Mouse (Mus musculus) ES-Bruce4 (cell line): ENCODE results near the gene Cntfr. TPM values are rescaled to one million over a fixed set of nuclear protein-coding genes. Genes with fewer than 3 reads are reported as not detected.

Source experiments
- H3K27ac ChIP-seq: 2 replicates; pipeline ENCODE4 v1.5.1; 2012; ENCODE audit warnings: low read length, inconsistent platforms; ENCODE audit not compliant: insufficient read depth
- H3K27me3 ChIP-seq: 2 replicates; pipeline ENCODE4 v1.6.1; 2012; ENCODE audit warnings: mild to moderate bottlenecking, low read length, inconsistent platforms; ENCODE audit not compliant: control insufficient read depth, poor library complexity, insufficient read depth, severe bottlenecking
- H3K36me3 ChIP-seq: 2 replicates; pipeline ENCODE4 v1.6.1; 2012; ENCODE audit warnings: inconsistent platforms, mild to moderate bottlenecking, low read length, moderate library complexity; ENCODE audit not compliant: control insufficient read depth, poor library complexity, insufficient read depth, severe bottlenecking
- H3K4me1 ChIP-seq: one replicate; pipeline ENCODE4 v1.8.1; 2011; ENCODE audit warnings: low read length; ENCODE audit not compliant: control insufficient read depth, insufficient read depth
- H3K4me3 ChIP-seq: 2 replicates; pipeline ENCODE4 v1.5.1; 2011; ENCODE audit warnings: low read depth, mild to moderate bottlenecking, low read length
- H3K9ac ChIP-seq: 2 replicates; pipeline ENCODE4 v1.6.1; 2012; ENCODE audit warnings: low read depth, mild to moderate bottlenecking, inconsistent platforms; ENCODE audit not compliant: poor library complexity, severe bottlenecking
- H3K9me3 ChIP-seq: replicated peaks from 2 replicates; pipeline ENCODE4 v1.6.1; 2012; ENCODE audit warnings: mild to moderate bottlenecking, low read length, inconsistent platforms; ENCODE audit not compliant: control insufficient read depth, poor library complexity, insufficient read depth, severe bottlenecking
- CTCF ChIP-seq: IDR thresholded peaks from one replicate; pipeline ENCODE4 v1.8.1; 2011; ENCODE audit warnings: low read depth, low read length
- EP300 ChIP-seq: IDR thresholded peaks from 2 replicates; pipeline ENCODE4 v1.6.1; 2011; ENCODE audit warnings: low read depth, low read length; ENCODE audit not compliant: insufficient read depth
- POLR2A ChIP-seq: IDR thresholded peaks from one replicate; pipeline ENCODE4 v1.8.1; 2011; ENCODE audit warnings: low read length; ENCODE audit not compliant: insufficient read depth
- polyA plus RNA-seq: library from polyadenylated mRNA; stranded (reverse); fragments of >200 nt; gene quantifications from 2 replicates; pipeline ENCODE4 v1.2.4, GENCODE M21; 2011; ENCODE audit warnings: low read depth; ENCODE audit not compliant: missing spikeins, insufficient read depth, insufficient read length

Cntfr gene
- polyA plus RNA-seq, 1 experiment, result 23.9 TPM

- no peak overlapping the region for H3K9ac ChIP-seq
- H3K27ac ChIP-seq, result no peak overlapping the region
- H3K27me3 ChIP-seq, result no peaks in the 10 kb centered on the region
- TF ChIP-seq CTCF, result no peak
- no peak for TF ChIP-seq POLR2A
- TF ChIP-seq EP300, result no peak
- H3K4me3 ChIP-seq, result no peak overlapping the region
- H3K4me1 ChIP-seq, result peaks cover 3% of the 10 kb centered on the region
- H3K36me3 ChIP-seq, result no peaks in the 10 kb centered on the region
- no peaks in the 10 kb centered on the region for H3K9me3 ChIP-seq
Observed at GRCm38 (mm10) chr4:41666646-41667045, 30.2 kb downstream of the Cntfr start.

DNA sequence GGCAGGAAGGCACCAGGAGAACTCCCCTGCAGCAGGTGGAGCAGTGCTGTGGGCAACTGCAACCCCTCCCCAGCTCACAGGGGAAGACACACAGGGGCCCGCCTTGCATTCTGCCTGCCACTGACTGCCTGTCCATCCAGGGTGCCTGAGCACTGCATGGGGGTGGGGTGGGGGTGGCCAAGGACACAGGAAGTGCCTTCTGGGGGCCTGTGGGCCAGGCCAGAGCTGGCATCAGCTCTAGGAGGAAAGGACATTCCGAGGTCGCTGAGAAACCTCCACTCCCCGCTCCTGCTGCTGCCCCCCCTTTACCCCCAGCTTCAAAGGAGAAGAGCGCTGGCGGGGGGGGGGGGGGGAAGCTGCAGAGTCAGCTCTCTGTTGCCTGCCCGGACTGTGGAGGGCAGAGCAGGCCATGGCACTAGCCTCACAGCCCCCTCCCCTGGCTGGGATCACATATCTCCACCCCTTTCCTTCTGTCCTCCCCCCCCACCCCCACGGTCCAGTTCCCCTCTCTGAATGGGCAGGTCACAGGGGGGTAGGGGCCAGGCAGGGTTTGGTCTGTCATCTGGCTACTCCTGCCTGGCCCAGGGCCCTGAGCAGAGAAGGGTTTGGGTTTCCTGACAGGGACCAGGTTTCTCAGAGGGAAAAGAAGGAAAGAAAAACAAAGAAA, 31.7 kb downstream of the Cntfr start:
- Histone ChIP-seq H3K4me1 (peaks cover 3% of the 10 kb centered on the region), H3K36me3 (no peaks in the 10 kb centered on the region), H3K27me3 (no peaks in the 10 kb centered on the region), H3K4me3 (no peak overlapping the region), H3K27ac (no peak overlapping the region), H3K9ac (no peak overlapping the region), H3K9me3 (no peaks in the 10 kb centered on the region)
- no peak for TF ChIP-seq CTCF
- no peak for TF ChIP-seq EP300

- no peaks in the 10 kb centered on the region for H3K9me3 ChIP-seq
- no peak for TF ChIP-seq CTCF
- no peak for TF ChIP-seq POLR2A
- peak; percentile 81 for TF ChIP-seq EP300
- H3K36me3 ChIP-seq, result no peaks in the 10 kb centered on the region
- peaks cover 3% of the 10 kb centered on the region for H3K4me1 ChIP-seq
- no peaks in the 10 kb centered on the region for H3K27me3 ChIP-seq
- H3K27ac ChIP-seq, result no peak overlapping the region
- H3K9ac ChIP-seq, result no peak overlapping the region
- H3K4me3 ChIP-seq, result no peak overlapping the region
Observed at GRCm38 (mm10) chr4:41664533-41664932, 32.4 kb downstream of the Cntfr start.

- H3K27me3 ChIP-seq, result no peaks in the 10 kb centered on the region
- H3K9me3 ChIP-seq, result no peaks in the 10 kb centered on the region
- no peak overlapping the region for H3K27ac ChIP-seq
- TF ChIP-seq CTCF, result no peak
- no peak for TF ChIP-seq EP300
- TF ChIP-seq POLR2A, result no peak
- H3K9ac ChIP-seq, result no peak overlapping the region
- no peaks in the 10 kb centered on the region for H3K36me3 ChIP-seq
- H3K4me3 ChIP-seq, result no peak overlapping the region
- H3K4me1 ChIP-seq, result peaks cover 5% of the 10 kb centered on the region
Observed at GRCm38 (mm10) chr4:41663614-41664013, 33.3 kb downstream of the Cntfr start.

DNA sequence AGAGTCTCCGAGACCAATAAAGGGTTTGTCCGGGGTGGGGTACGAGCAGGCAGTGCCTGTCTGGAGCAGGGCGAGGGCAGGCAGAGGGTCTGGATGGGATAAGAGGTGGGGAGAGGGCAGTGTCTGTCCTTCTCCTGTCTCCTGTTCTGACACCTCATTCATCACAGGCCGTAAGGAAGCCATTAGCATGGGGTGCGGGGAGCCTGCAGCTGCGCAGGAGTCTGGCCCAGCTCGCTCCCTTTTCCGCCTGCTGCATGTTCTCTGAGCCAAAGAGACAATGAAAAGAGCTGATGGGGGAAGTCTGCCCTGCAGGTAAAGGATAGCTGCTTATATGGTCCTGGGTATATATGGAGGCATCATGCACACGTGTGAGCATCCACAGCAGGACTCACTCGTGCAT, 34.2 kb downstream of the Cntfr start:
- no peaks in the 10 kb centered on the region for H3K36me3 ChIP-seq
- TF ChIP-seq CTCF (no peak), POLR2A (no peak), EP300 (no peak)
- H3K4me3 ChIP-seq, result no peak overlapping the region
- no peaks in the 10 kb centered on the region for H3K27me3 ChIP-seq
- H3K4me1 ChIP-seq, result peaks cover 9% of the 10 kb centered on the region
- no peaks in the 10 kb centered on the region for H3K9me3 ChIP-seq
- H3K9ac ChIP-seq, result no peak overlapping the region
- H3K27ac ChIP-seq, result no peak overlapping the region

DNA sequence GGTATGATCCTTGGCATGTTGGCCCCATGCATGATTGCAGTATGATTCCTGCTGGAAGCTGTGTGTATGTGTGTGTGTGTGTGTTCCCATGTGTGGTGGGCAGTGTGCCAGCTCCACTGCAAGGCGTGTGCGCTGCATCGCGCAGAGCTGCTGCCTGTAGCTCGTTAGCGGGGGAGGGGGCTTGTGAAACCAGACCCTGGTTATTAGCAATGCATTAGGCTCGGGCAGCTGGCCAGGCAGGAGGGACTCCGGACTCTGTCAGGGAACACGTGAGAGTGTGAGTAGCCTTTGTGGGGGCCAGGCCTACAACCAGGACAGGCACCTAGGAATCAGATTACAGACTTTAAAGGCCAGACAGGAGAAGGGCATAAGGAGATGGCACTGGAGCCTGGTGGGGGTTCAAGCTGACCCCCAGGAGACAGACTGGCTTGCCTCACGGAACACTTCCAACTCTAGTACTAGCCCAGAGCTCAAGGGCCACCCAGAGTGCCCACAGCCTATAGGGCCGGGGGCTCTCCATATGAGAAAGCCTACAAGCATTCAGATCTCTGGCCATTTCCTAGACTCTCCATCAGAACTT, 35.9 kb downstream of the Cntfr start:
- H3K27me3 ChIP-seq, result no peaks in the 10 kb centered on the region
- peaks cover 9% of the 10 kb centered on the region for H3K4me1 ChIP-seq
- no peak overlapping the region for H3K9ac ChIP-seq
- H3K4me3 ChIP-seq, result no peak overlapping the region
- H3K27ac ChIP-seq, result no peak overlapping the region
- H3K9me3 ChIP-seq, result no peaks in the 10 kb centered on the region
- no peaks in the 10 kb centered on the region for H3K36me3 ChIP-seq
- TF ChIP-seq CTCF (no peak), POLR2A (no peak), EP300 (no peak)
